Mouse (Mus musculus): ENCODE measurements at regions not wholly inside any gene's neighbourhood (a gene's known extent, or its start where the extent isn't known, plus 50 kb on each side); places are given as distances from the start of the nearest gene placed in this dataset.

GRCm38 (mm10) chr7:145089315-145089721, 118.6 kb downstream of the 1810010D01Rik start:
- no peak for TF ChIP-seq CTCF (IDR thresholded peaks at IDR 0.05; ENCODE audit: control insufficient read depth, insufficient read depth, insufficient replicate concordance, low read depth, low read length)
- no peak for TF ChIP-seq POLR2A (IDR thresholded peaks at IDR 0.05; ENCODE audit: control insufficient read depth, low read depth, low read length)
- no peak overlapping the region for H3K4me3 ChIP-seq (ENCODE audit: control insufficient read depth, low read depth, low read length)
- H3K27ac ChIP-seq (ENCODE audit: control insufficient read depth, insufficient read depth, low read depth, low read length), result no peak overlapping the region
- H3K4me1 ChIP-seq (ENCODE audit: control insufficient read depth, insufficient read depth, low read length), result no peaks in the 10 kb centered on the region
- H3K27me3 ChIP-seq (ENCODE audit: control insufficient read depth, insufficient read depth, low read length), result no peaks in the 10 kb centered on the region
- H3K36me3 ChIP-seq (ENCODE audit: control insufficient read depth, insufficient read depth, low read length), result no peaks in the 10 kb centered on the region

DNA sequence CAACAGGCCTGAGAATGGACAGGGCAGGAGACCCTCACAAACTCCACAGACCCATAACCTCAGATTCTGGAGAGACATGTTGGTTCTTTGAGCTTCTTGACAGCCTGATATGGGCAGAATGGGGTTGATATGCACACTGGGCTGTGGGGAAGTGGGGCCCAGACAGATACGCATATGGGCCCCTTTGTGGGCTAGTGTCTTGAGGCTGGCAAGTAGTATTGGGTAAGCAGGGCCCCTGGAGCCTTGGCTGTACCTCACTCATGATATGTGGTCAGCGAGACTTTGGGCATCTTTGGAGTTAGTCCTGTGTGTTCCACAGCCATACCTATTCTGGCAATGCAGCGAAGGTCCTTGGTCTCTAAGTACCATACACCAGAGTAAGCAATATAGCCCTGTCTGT, 119.3 kb downstream of the 1810010D01Rik start:
- no peaks in the 10 kb centered on the region for H3K4me1 ChIP-seq (ENCODE audit: control insufficient read depth, insufficient read depth, low read length)

GRCm38 (mm10) chr7:145087790-145088189, 120.1 kb downstream of the 1810010D01Rik start:
- Histone ChIP-seq H3K27ac (ENCODE audit: control insufficient read depth, insufficient read depth, low read depth, low read length) (no peak overlapping the region), H3K4me3 (ENCODE audit: control insufficient read depth, low read depth, low read length) (no peak overlapping the region), H3K36me3 (ENCODE audit: control insufficient read depth, insufficient read depth, low read length) (no peaks in the 10 kb centered on the region), H3K4me1 (ENCODE audit: control insufficient read depth, insufficient read depth, low read length) (no peaks in the 10 kb centered on the region), H3K27me3 (ENCODE audit: control insufficient read depth, insufficient read depth, low read length) (no peaks in the 10 kb centered on the region)
- TF ChIP-seq CTCF (IDR thresholded peaks at IDR 0.05; ENCODE audit: control insufficient read depth, insufficient read depth, insufficient replicate concordance, low read depth, low read length) (no peak), POLR2A (IDR thresholded peaks at IDR 0.05; ENCODE audit: control insufficient read depth, low read depth, low read length) (no peak)

More for the DNA sequence above, 119.3 kb downstream of the 1810010D01Rik start:
- H3K36me3 ChIP-seq (ENCODE audit: control insufficient read depth, insufficient read depth, low read length), result no peaks in the 10 kb centered on the region
- no peak for TF ChIP-seq CTCF (IDR thresholded peaks at IDR 0.05; ENCODE audit: control insufficient read depth, insufficient read depth, insufficient replicate concordance, low read depth, low read length)
- TF ChIP-seq POLR2A (IDR thresholded peaks at IDR 0.05; ENCODE audit: control insufficient read depth, low read depth, low read length), result no peak
- H3K27ac ChIP-seq (ENCODE audit: control insufficient read depth, insufficient read depth, low read depth, low read length), result no peak overlapping the region
- H3K4me3 ChIP-seq (ENCODE audit: control insufficient read depth, low read depth, low read length), result no peak overlapping the region
- H3K27me3 ChIP-seq (ENCODE audit: control insufficient read depth, insufficient read depth, low read length), result no peaks in the 10 kb centered on the region

GRCm38 (mm10) chr7:145082917-145083752, 124.8 kb downstream of the 1810010D01Rik start:
- H3K27me3 ChIP-seq (ENCODE audit: control insufficient read depth, insufficient read depth, low read length), result no peaks in the 10 kb centered on the region
- H3K27ac ChIP-seq (ENCODE audit: control insufficient read depth, insufficient read depth, low read depth, low read length), result no peak overlapping the region
- no peaks in the 10 kb centered on the region for H3K36me3 ChIP-seq (ENCODE audit: control insufficient read depth, insufficient read depth, low read length)
- H3K4me3 ChIP-seq (ENCODE audit: control insufficient read depth, low read depth, low read length), result no peak overlapping the region
- TF ChIP-seq CTCF (IDR thresholded peaks at IDR 0.05; ENCODE audit: control insufficient read depth, insufficient read depth, insufficient replicate concordance, low read depth, low read length) (no peak), POLR2A (IDR thresholded peaks at IDR 0.05; ENCODE audit: control insufficient read depth, low read depth, low read length) (no peak)
- no peaks in the 10 kb centered on the region for H3K4me1 ChIP-seq (ENCODE audit: control insufficient read depth, insufficient read depth, low read length)

DNA sequence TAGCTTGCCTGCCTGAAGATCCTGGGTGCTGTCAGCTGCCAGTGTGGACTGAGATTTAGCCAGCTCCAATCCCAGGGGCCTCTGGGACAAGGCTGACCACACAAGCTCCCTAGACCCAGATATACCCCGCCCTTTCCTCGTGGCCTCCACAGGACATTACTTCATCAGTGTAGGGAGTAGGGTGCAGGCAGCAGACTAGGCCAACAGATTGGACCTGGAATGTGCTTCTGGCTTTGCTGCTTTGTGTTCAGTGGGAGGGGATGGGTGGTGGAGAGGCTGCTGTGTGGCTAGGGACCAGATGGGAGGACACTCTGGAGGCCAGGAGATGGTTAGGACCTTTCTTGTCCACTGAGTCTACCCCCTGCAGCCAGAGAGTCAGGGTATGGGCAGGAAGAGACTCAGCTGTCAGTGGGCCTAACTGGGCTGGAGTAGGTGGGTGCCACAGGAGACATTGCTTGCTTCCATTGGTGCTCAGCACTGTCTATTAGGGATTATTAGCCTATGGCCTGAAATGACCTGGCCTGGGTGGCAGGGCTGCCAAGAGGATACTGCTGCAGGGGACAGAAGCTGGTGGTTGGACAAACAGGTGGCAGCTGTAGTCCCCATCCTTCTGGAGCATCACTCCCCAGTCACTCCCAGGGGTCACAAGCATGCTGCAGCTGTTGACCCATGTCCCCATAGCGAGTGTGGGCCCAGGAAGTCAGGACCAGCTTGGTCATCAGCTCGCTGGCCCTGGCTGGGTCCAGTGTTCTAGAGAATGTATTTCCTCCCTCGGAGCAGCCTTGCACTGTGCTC, 132.5 kb upstream of the Ccnd1 start:
- no peaks in the 10 kb centered on the region for H3K36me3 ChIP-seq (ENCODE audit: control insufficient read depth, insufficient read depth, low read length)
- TF ChIP-seq CTCF (IDR thresholded peaks at IDR 0.05; ENCODE audit: control insufficient read depth, insufficient read depth, insufficient replicate concordance, low read depth, low read length), result no peak
- TF ChIP-seq POLR2A (IDR thresholded peaks at IDR 0.05; ENCODE audit: control insufficient read depth, low read depth, low read length), result no peak
- H3K27me3 ChIP-seq (ENCODE audit: control insufficient read depth, insufficient read depth, low read length), result no peaks in the 10 kb centered on the region

DNA sequence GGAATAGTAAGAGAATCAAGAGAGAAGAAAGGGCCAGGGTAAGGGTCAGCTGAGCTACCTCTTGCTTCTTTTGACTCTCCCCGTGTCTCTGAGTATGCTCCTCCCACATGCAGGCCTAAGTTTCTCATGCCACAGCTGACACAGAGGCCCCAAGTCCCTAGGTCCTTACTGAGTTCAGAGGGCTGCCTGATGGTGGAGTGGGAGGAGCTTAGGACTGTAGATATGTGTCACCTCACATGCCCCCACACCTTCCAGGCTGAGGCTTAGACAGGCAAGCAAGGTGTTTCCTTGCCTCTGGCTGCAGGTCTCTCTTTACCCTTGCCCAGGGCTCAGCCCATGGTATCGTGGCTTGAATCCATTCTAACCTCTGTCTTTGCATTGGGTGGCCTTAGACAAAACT, 131.8 kb upstream of the Ccnd1 start:
- Histone ChIP-seq H3K27ac (ENCODE audit: control insufficient read depth, insufficient read depth, low read depth, low read length) (no peak overlapping the region), H3K4me3 (ENCODE audit: control insufficient read depth, low read depth, low read length) (no peak overlapping the region), H3K36me3 (ENCODE audit: control insufficient read depth, insufficient read depth, low read length) (no peaks in the 10 kb centered on the region), H3K4me1 (ENCODE audit: control insufficient read depth, insufficient read depth, low read length) (no peaks in the 10 kb centered on the region), H3K27me3 (ENCODE audit: control insufficient read depth, insufficient read depth, low read length) (no peaks in the 10 kb centered on the region)
- TF ChIP-seq CTCF (IDR thresholded peaks at IDR 0.05; ENCODE audit: control insufficient read depth, insufficient read depth, insufficient replicate concordance, low read depth, low read length) (no peak), POLR2A (IDR thresholded peaks at IDR 0.05; ENCODE audit: control insufficient read depth, low read depth, low read length) (no peak)

More for the DNA sequence above, 132.5 kb upstream of the Ccnd1 start:
- Histone ChIP-seq H3K27ac (ENCODE audit: control insufficient read depth, insufficient read depth, low read depth, low read length) (no peak overlapping the region), H3K4me1 (ENCODE audit: control insufficient read depth, insufficient read depth, low read length) (no peaks in the 10 kb centered on the region), H3K4me3 (ENCODE audit: control insufficient read depth, low read depth, low read length) (no peak overlapping the region)

DNA sequence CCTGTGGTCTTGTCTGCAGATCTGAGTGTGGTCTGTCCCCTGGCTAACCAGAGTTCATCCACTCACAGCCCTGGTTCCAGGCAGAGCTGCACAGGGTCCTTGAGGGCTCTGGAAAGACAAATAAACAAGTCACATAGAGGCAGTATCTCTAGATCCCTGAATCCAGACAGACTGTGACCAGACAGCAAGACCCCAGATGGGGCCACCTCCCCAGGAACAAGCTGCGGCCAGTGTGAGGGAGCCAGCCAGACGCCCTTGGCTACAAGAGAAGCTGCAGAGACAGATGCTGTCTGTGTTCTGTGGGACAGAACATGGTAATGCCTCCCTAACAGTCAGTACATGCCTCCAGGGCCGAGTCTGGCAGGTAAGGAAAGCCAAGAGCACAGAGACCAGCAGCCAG, 127.6 kb upstream of the Ccnd1 start:
- no peaks in the 10 kb centered on the region for H3K4me1 ChIP-seq (ENCODE audit: control insufficient read depth, insufficient read depth, low read length)
- no peak for TF ChIP-seq POLR2A (IDR thresholded peaks at IDR 0.05; ENCODE audit: control insufficient read depth, low read depth, low read length)
- H3K4me3 ChIP-seq (ENCODE audit: control insufficient read depth, low read depth, low read length), result no peak overlapping the region
- no peaks in the 10 kb centered on the region for H3K36me3 ChIP-seq (ENCODE audit: control insufficient read depth, insufficient read depth, low read length)
- no peaks in the 10 kb centered on the region for H3K27me3 ChIP-seq (ENCODE audit: control insufficient read depth, insufficient read depth, low read length)
- H3K27ac ChIP-seq (ENCODE audit: control insufficient read depth, insufficient read depth, low read depth, low read length), result no peak overlapping the region

Measured in testis, adult 2 months (tissue).